Mouse (Mus musculus): ENCODE measurements around the gene Rab4a.

Gene Rab4a

DNA sequence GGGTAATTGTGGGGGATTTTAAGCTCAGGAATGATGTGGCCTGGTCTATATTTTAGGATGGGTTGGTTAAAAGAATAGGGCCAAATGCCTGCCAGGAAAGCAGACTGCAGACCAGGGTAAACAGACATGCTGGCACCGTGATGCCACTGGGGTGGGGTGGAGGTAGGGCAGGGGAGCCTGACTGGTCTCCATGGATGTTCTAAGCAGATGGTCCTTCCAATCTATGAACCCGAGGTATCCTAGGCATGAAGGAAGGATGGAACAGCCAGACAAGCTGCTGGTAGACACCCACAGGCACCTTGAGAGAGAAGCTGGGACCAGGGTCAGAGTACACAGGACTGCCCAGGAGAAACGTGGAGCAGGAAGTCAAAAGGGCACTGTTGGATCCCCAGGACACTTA, 41.8 kb downstream of the Rab4a start:
- no peak for DNase-seq (ENCODE audit: low spot score in 2 of 2)

DNA sequence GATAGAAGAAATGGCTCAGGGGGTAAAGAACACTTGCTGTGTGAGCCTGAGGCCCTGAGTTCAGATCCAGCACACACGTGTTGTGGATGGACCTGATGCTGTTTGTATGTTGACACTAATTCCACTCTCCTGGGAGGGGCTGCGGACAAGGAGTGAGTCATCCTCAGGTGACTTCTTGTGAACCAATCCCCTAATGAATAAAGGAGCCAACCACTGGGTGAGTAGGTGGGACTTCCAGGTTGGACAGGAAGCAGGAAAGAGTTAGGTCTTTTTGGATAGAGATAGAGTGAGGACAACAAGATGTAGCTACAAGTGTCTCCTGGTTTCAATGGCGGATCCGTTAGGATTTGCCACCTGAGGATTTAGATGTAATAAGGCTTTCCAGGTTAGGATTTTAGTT, 43.6 kb downstream of the Rab4a start:
- DNase-seq (ENCODE audit: low spot score in 2 of 2) = no peak

GRCm38 (mm10) chr8:123851590-123851989, 45.8 kb downstream of the Rab4a start:
- DNase-seq (ENCODE audit: low spot score in 2 of 2) = no peak

GRCm38 (mm10) chr8:123854252-123854651, 48.5 kb downstream of the Rab4a start:
- DNase-seq (ENCODE audit: low spot score in 2 of 2) = no peak

GRCm38 (mm10) chr8:123854733-123855475, 49.1 kb downstream of the Rab4a start:
- no peak for DNase-seq (ENCODE audit: low spot score in 2 of 2)

DNA sequence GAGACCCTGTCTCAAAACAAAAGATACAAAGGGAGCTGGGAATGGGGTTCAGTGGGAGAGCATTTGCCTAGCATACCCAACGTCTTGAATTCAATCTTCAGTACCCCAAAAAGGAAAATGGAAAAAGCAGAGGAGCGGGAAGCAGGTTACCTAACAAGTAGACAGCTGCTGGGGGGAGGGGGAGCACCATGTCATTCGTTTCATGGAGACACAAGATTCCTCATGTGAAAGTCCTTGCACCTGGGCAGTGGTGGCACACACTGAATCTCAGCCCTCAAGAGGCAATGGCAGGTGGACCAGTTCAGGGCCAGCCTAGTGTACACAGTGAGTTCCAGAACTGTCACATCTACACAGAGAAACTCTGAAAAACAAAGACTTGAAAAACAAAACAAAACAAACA, 51.6 kb downstream of the Rab4a start:
- DNase-seq (ENCODE audit: low spot score in 2 of 2) = no peak

DNA sequence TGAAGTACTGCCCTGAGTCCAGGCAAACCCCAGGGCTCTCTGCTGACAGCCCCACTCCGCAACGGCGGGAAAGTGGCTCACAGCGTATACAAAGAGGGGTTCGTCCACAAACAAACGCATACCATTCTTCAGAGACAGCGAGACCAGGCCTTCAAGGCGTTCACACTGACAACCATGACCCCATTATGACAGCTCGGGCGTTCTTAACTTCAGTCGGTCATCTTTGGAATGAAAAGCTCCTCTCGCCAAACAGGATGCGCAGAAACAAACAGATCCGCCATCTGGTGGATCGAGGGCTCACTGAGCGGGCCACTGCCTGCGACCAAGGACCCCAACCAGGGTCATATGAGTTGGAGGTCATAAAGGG, 52.8 kb downstream of the Rab4a start:
- DNase-seq (ENCODE audit: low spot score in 2 of 2) = no peak

- peak; percentile 78 to 79 for DNase-seq (ENCODE audit: low spot score in 2 of 2)
Measured at GRCm38 (mm10) chr8:123858941-123859647, 53.3 kb downstream of the Rab4a start.

- DNase-seq (ENCODE audit: low spot score in 2 of 2) = no peak
Measured at GRCm38 (mm10) chr8:123859648-123860259, 54.0 kb downstream of the Rab4a start, which contains the start of gene Ccsap. TSS of gene Ccsap (minus strand) at chr8:123860209.

DNA sequence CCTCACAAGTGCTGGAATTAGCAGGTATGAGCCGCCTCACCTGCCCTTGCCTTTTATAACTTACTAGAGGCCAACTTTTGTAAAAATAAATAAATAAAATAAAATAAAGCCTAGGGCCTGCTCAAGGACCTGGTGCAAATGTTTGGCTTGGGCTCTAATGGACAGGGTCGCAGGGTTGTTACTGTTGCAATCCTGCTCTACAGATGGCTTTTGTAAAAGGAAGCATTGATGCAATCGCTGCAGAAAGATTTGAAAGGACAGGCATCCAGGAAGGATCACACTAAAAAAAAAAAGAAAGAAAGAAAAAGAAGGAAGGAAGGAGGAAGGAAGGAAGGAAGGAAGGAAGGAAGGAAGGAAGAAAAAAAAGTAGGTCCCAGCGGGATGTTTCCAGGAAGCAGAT, 54.6 kb downstream of the Rab4a start:
- DNase-seq (ENCODE audit: low spot score in 2 of 2) = no peak

- no peak for DNase-seq (ENCODE audit: low spot score in 2 of 2)
Measured at GRCm38 (mm10) chr8:123865786-123866185, 60.0 kb downstream of the Rab4a start.

GRCm38 (mm10) chr8:123866971-123867370, 61.2 kb downstream of the Rab4a start:
- no peak for DNase-seq (ENCODE audit: low spot score in 2 of 2)

DNA sequence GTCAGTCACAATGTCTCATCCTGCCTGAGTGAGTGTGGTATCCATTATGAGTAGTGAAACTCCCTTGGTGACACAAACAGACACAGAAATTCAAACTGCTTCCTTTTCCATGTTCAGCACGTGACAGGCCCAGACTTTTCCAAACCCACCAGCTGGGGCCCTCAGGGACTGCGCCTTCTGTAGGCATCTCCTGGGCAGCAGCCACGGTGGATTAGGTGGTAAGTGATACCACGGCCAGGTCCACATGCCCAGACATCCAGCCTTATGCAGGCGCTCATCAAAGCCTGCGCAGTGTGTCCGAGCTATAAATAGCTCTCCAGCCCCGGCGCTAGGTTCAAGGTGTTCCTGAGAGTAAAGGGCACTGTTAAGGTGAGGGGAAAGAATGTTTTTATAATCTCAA, 66.3 kb downstream of the Rab4a start:
- DNase-seq (ENCODE audit: low spot score in 2 of 2) = no peak

DNA sequence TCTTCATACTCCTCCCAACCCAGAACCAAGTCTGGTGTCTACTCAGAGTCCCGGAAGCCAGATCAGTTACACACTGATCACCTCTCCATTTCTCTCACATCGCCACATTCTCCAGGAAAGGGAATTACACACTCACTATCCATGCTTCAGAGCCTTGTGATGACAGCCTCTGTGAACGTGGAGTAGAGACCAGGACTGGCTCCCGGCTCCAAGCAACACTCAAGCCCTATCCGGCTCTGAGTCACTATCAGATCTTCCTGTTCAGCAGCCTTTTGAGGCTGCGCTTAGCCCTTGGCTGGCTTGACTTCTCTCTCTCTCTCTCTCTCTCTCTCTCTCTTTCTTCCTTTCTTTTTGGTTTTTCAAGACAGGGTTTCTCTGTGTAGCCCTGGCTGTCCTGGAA, 67.6 kb downstream of the Rab4a start:
- no peak for DNase-seq (ENCODE audit: low spot score in 2 of 2)

- no peak for DNase-seq (ENCODE audit: low spot score in 2 of 2)
Measured at GRCm38 (mm10) chr8:123874324-123874723, 68.5 kb downstream of the Rab4a start.

GRCm38 (mm10) chr8:123877865-123878264, 72.1 kb downstream of the Rab4a start:
- no peak for DNase-seq (ENCODE audit: low spot score in 2 of 2)

GRCm38 (mm10) chr8:123880271-123880670, 74.5 kb downstream of the Rab4a start:
- peak; percentile 61 for DNase-seq (ENCODE audit: low spot score in 2 of 2)

DNA sequence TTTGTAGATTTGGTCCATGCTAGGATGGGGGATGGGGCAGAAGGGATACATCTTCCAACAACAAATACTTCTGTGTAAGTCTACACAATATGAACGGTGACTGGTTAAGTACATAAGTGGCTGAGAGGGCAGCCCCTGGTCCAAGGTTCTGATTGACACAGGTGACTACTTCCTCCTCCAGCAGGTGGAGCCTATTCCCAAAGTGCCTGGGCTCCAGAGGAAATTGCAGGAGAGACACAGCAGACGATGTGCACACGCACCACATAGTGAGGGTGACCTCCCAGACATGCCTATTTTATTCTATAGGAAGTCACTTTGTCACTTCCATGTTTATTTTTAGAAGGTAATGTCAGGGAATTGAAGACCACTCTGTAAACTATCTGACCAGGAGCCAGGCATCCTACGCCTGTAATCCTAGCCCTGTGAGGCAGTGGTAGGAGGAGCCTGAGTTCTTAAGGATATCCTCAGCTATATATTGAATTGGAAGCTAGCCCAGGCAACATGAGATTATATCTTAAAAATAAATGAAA, 75.1 kb downstream of the Rab4a start:
- no peak for DNase-seq (ENCODE audit: low spot score in 2 of 2)

DNA sequence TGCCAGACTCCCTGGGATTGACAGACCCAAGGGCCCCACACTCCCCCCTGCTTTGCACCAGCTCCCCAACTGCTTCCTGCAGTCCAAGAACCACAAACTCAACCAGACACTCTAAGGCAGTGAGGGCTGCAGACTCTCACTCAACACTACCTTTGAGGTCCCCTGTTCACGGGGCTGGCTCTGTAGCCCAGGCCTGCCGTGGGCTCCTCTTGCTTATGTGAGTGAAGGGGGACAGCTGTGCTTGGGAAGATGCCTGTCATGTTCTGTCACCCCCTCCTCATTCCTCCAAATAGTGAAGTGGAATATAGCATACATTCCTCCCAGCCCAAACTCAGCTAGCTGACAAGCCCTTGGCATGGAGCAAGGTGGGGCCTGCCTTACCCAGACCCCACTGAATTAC, 76.6 kb downstream of the Rab4a start:
- DNase-seq (ENCODE audit: low spot score in 2 of 2) = no peak

DNA sequence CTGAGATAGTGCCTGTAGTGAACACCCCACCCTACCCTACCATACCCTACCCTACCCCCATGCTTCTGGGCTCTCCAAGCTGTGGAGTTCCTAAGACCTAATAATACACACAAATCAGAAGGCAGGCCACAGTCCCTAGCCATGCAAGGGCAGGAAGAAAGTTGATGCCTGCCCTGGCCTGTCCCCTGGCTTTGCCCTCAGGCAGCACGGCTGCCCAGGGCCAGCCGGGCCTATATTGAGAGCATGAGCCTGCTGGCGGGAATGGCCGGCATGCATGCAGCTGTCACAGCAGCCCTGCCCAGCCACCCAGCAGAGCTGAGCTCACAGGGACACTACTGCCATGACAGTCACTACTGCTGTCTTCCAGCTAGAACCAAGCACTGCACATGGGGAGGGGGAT, 77.3 kb downstream of the Rab4a start:
- no peak for DNase-seq (ENCODE audit: low spot score in 2 of 2)

All from frontal cortex, postnatal 25 days (tissue).